Mouse (Mus musculus) embryonic fibroblast, embryonic 13.5 days (primary cell): ENCODE results near the gene Mrpl22.
"Not testable (repeated sequence)": the region's sequence is repeated elsewhere in the genome, so short reads cannot be mapped to it uniquely, and the experiment has no call there.

Source experiments
- CTCF ChIP-seq: IDR thresholded peaks from 2 replicates; pipeline ENCODE4 v1.5.1; 2011; ENCODE audit warnings: mild to moderate bottlenecking, control low read depth, low read length, moderate library complexity, borderline replicate concordance; ENCODE audit not compliant: insufficient read depth
- POLR2A ChIP-seq: IDR thresholded peaks from 2 replicates; pipeline ENCODE4 v1.6.1; 2011; ENCODE audit warnings: low read depth, mild to moderate bottlenecking, control low read depth, low read length, moderate library complexity

DNA sequence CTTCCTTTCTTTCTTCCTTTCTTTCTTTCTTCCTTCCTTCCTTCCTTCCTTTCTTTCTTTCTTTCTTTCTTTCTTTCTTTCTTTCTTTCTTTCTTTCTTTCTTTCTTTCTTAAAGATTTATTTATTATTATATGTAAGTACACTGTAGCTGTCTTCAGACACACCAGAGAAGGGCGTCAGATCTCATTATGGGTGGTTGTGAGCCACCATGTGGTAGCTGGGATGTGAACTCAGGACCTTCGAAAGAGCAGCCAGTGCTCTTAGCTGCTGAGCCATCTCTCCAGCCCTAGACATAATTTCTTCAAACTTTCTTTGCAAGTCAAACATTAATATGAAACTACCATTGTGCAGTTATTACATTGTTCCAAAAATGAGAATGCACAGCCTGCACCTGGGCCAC lies 53.4 kb downstream of the Mrpl22 start:
- TF ChIP-seq CTCF, POLR2A: not testable (repeated sequence)
